Mouse (Mus musculus) c-Kit-positive CD71-positive TER-119-positive erythroid progenitor cells, embryonic 14.5 days (primary cell): ENCODE measurements at regions not wholly inside any gene's neighbourhood (a gene's known extent, or its start where the extent isn't known, plus 50 kb on each side); places are given as distances from the start of the nearest gene placed in this dataset.

Experiments
- DNase-seq: peaks from one replicate; pipeline ENCODE4 v3.0.0-alpha.2; 2013; ENCODE audit warnings: low spot score

- no peak for DNase-seq
Observed at GRCm38 (mm10) chr1:76009601-76010000, 463.5 kb downstream of the Slc4a3 start.

GRCm38 (mm10) chr1:76010212-76010800, 464.2 kb downstream of the Slc4a3 start:
- DNase-seq, result no peak

GRCm38 (mm10) chr1:76018588-76018987, 472.5 kb downstream of the Slc4a3 start:
- no peak for DNase-seq

DNA sequence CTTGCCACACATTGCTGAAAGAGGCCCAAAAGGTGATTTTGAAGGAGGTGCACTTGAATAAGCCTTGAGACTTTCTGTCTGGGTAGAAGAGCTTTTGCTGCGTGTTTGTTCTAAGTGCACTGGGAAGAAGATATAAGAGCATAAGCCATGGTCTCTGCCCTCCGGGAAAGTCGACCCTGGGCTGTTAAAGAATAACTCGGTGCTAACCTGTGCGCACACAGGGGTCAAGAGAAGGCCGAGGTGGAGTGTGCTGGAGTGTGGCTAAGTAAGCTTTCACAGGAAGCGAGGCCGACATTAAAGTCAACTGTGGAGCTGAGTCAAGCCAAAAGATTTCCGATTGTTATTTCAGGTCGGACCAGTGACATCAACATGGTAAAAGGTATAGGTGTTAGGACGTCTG, 473.0 kb downstream of the Slc4a3 start:
- DNase-seq, result no peak

GRCm38 (mm10) chr1:76024650-76025049, 478.6 kb downstream of the Slc4a3 start:
- DNase-seq, result no peak

GRCm38 (mm10) chr1:76025389-76025788, 479.3 kb downstream of the Slc4a3 start:
- DNase-seq, result no peak

GRCm38 (mm10) chr1:76029059-76029458, 483.0 kb downstream of the Slc4a3 start:
- DNase-seq, result no peak

- DNase-seq, result no peak
Observed at GRCm38 (mm10) chr1:76031171-76031922, 485.3 kb downstream of the Slc4a3 start.

DNA sequence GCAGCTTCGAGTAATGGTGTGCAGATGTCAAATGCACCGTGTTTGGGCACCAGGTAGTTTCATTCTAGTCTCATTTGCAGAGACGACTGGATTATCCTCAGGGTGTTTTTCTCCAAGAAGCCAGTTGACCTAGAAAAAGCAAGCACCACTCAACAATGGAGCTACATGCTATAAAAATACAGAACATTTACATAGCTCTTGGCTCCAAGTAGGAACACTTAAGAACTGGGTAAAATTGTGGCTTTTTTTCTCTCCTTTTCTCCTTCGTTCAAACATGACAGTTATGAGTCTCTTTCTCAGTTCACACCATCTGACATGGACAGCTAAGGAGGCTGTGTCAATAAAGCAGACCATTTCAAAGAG, 485.8 kb downstream of the Slc4a3 start:
- DNase-seq, result no peak

DNA sequence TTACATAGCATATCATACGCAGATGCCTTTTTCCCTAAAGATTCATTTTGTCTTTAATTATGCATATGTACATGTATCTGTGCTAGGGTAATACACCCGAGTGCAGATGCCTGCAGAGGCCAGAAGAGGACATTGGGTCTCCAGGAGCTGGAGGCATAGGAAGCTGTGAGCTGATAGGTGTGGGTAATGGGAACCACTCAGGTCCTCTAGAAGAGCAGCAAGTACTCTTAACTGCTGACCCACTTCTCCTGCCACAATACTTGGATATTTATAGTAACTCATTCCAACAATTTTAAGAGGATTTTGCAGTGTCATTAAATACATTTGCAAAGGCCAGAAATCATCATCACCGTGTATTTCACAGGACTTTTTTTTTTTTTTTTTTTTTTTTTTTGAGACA, 486.6 kb downstream of the Slc4a3 start:
- DNase-seq, result no peak

GRCm38 (mm10) chr1:76036316-76036715, 490.2 kb downstream of the Slc4a3 start:
- no peak for DNase-seq

GRCm38 (mm10) chr1:76039029-76039655, 493.1 kb downstream of the Slc4a3 start:
- no peak for DNase-seq

DNA sequence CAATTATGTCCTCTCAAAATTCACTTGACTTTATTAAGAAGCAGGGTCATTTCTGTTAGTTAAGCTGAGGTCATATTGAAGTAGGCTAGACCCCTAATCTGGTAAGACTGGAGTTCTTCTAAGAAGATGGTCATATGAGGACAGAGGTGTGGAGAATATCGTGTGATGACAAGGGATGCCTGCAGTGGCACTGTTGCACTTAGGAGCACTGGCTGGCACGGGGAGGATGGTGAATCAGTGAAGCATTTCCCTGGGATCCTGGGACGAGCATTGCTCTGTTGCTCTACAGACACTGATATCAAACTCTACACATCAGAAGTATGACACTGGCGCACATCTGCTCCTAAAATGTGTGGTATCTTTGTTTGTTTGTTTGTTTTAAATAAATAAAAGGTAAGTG, 493.6 kb downstream of the Slc4a3 start:
- no peak for DNase-seq

GRCm38 (mm10) chr1:76050264-76050663, 504.2 kb downstream of the Slc4a3 start:
- DNase-seq, result no peak

- DNase-seq, result no peak
Observed at GRCm38 (mm10) chr1:76053378-76054171, 507.5 kb downstream of the Slc4a3 start.

DNA sequence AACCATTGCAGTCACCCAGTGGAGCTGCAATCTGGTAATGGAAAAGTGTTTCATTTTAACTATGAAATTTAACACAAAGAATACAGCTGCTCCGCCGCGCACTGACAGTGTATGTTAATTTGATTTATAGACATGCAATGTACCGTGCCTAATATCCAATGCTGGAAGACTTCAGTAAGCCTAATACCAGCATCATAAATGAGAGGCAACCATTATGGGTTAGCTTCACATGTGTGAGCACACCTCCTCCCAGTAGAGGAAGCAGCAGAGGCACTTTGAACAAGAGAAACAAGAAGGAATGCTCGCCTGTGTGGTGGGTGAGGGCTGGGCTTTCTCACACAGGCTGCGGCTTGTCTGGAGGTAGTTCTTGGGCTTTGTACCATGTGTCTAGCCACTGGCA, 519.7 kb downstream of the Slc4a3 start:
- DNase-seq, result no peak

DNA sequence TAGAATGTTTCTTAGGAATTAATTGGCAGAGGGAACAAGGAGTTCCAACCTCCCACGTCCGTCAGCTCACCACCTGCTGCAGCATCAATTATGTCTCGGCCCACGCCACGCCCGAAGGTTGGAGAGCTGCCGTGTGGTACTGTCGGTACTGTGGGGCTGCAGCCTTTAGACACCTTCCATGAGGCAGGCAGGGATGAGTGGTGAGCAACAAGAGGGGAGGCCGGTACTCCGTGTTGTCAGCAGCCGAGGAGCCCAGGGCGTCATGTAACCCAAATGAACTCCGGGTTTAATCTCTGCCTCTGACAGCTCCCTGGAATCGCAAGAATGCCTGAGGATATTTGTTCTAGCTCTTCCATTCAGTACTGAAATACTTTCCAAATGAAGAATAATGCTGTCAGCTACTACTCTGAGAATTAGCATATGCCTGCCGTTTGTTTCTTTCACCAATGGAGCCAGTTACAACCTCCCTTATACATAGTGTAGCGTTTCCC, 524.8 kb downstream of the Slc4a3 start:
- no peak for DNase-seq

- DNase-seq, result no peak
Observed at GRCm38 (mm10) chr1:76075213-76075612, 529.1 kb downstream of the Slc4a3 start.

GRCm38 (mm10) chr1:76075685-76076455, 529.8 kb downstream of the Slc4a3 start:
- no peak for DNase-seq

GRCm38 (mm10) chr1:76080241-76080640, 534.2 kb downstream of the Slc4a3 start:
- no peak for DNase-seq

DNA sequence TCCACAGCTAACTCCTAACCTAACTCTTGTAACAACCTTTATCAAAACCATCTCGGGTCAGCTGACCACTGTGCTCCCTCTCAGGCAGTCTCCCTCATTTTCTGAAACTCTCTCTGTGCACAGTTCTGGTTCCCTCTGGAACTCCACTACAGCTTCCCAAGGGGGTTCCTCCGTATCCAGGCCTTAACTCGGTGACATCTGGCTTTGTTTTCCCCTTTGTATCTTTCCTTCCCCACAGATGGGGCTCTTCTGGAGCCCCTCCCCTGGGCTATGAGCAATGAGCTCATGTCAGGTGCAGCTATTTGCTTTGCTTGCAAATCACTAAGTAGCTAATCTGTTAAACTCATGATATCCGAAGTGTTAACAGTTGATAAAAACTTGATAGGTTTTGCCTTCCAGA, 535.6 kb downstream of the Slc4a3 start:
- DNase-seq, result no peak
